Mouse (Mus musculus) hindbrain, embryonic 12.5 days (tissue): ENCODE measurements around the gene Pex5. TPM values are rescaled to one million over a fixed set of nuclear protein-coding genes. Genes with fewer than 3 reads are reported as not detected.
"Not testable (repeated sequence)": the region's sequence is repeated elsewhere in the genome, so short reads cannot be mapped to it uniquely, and the experiment has no call there.

Source experiments
- ATAC-seq: fragments of 200-750 bp; cut with Nextera tagmentation; 2 replicates; pipeline ENCODE4 v1.8.0; 2017; ENCODE audit warnings: moderate TSS enrichment; ENCODE audit not compliant: low FRiP score
- H3K27ac ChIP-seq: fragments of 300-500 bp; sonication (generic); 2 replicates; pipeline ENCODE4 v1.5.1; 2016; ENCODE audit warnings: mild to moderate bottlenecking
- H3K27me3 ChIP-seq: fragments of 300-500 bp; sonication (generic); 2 replicates; pipeline ENCODE4 v1.6.1; 2016; ENCODE audit warnings: mild to moderate bottlenecking
- H3K36me3 ChIP-seq: fragments of 300-500 bp; sonication (generic); 2 replicates; pipeline ENCODE4 v1.6.1; 2016; ENCODE audit warnings: mild to moderate bottlenecking
- H3K4me1 ChIP-seq: fragments of 300-500 bp; sonication (generic); 2 replicates; pipeline ENCODE4 v1.6.1; 2016
- H3K4me2 ChIP-seq: fragments of 300-500 bp; sonication (generic); replicated peaks from 2 replicates; pipeline ENCODE4 v1.6.1; 2016; ENCODE audit warnings: mild to moderate bottlenecking
- H3K4me3 ChIP-seq: fragments of 300-500 bp; sonication (generic); 2 replicates; pipeline ENCODE4 v1.5.1; 2016; ENCODE audit warnings: mild to moderate bottlenecking
- H3K9ac ChIP-seq: fragments of 300-500 bp; sonication (generic); 2 replicates; pipeline ENCODE4 v1.6.1; 2016; ENCODE audit warnings: mild to moderate bottlenecking, moderate library complexity
- H3K9me3 ChIP-seq: fragments of 300-500 bp; sonication (generic); replicated peaks from 2 replicates; pipeline ENCODE4 v1.6.1; 2016; ENCODE audit warnings: mild to moderate bottlenecking
- WGBS: fragments of 180-500 bp; shearing (Covaris S2); methylation state at CpG from one replicate; pipeline ENCODE4 v1.1.7; 2016; 5-methylcytosine and 5-hydroxymethylcytosine counted together
- polyA plus RNA-seq: library from polyadenylated mRNA; unstranded; fragments of >200 nt; fragmentation: Nextera tagmentation; extraction: Ambion mirVana; gene quantifications from 2 replicates; pipeline ENCODE4 v1.2.1, GENCODE M21; 2016

Pex5 gene
- polyA plus RNA-seq, 1 experiment from 2014 or later = 68.3 TPM

DNA sequence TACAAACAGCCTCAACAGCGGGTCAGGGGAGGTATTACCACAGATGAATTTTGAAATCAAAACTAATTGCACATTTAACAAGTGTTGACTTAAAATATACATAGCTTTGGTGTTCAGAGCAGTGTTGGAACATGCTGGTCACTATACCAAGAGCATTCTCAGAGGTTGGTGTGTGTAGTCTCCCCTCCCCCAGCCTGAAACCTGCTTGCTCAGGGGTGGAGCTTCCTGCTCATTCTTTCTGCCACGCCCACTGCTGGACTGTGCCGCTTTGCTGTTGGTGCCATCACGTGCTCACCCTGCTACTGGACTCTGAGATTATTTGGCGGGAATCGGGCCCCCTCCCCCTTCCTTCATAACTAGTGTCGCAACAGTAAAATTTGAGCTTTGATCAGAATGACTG lies 10.2 kb upstream of the Pex5 start:
- not testable (repeated sequence) for H3K9ac ChIP-seq, H3K27ac ChIP-seq, H3K4me3 ChIP-seq, H3K9me3 ChIP-seq, ATAC-seq, H3K27me3 ChIP-seq, H3K36me3 ChIP-seq, H3K4me2 ChIP-seq, H3K4me1 ChIP-seq
- WGBS = 53% methylated on average over 7 of the region's 7 CpGs

DNA sequence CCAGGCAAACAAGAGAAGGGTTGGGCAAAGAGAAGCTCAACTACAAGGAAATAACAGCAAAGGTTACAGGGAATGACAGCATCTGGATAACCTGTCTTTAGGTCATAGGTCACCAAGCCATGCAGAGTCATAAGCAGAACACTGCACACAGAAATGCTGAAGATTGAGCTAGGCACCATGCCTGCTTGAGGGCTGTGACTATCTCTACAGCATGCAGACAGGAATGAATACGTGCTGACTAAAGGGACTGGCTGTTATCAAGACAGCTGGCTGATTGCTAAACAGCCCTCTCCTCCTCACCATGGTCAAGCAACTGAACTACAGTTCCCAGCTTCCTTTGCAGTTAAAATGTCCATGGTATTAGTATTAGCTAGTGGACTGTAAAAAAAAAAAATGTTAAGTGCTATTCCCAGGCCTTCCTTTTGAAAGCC lies 9.2 kb upstream of the Pex5 start:
- no peaks in the 10 kb centered on the region for H3K4me1 ChIP-seq
- H3K27ac ChIP-seq = no peak overlapping the region
- ATAC-seq = no peak
- H3K27me3 ChIP-seq = no peaks in the 10 kb centered on the region
- no peaks in the 10 kb centered on the region for H3K9me3 ChIP-seq
- no peak overlapping the region for H3K4me2 ChIP-seq
- WGBS = 50% methylated on average over 1 of the region's 1 CpGs
- H3K9ac ChIP-seq = no peak overlapping the region
- H3K36me3 ChIP-seq = no peaks in the 10 kb centered on the region
- no peak overlapping the region for H3K4me3 ChIP-seq

DNA sequence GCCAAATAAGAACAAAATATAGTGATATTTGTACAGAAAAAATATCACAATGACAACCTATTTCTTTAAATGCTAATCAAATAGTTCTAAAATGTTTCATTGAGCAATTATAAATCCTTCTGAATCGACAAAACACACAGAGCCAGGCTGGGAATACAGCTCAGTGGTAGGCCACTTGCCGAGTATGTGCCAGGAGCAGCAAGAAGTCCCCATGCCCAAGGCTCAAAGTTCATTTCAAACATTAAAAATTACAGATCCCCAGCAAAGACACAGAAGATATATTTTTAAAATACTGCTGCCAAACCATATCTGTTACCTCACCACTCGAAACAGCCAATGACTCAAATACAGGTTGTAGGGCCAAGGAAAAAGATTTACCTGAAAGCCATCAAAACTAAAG lies 3.8 kb upstream of the Pex5 start:
- H3K4me1 ChIP-seq = peaks cover 8% of the 10 kb centered on the region
- WGBS = 86% methylated on average over 3 of the region's 3 CpGs
- H3K27me3 ChIP-seq = no peaks in the 10 kb centered on the region
- no peaks in the 10 kb centered on the region for H3K36me3 ChIP-seq
- no peak overlapping the region for H3K27ac ChIP-seq
- H3K9ac ChIP-seq = no peak overlapping the region
- no peak for ATAC-seq
- H3K4me3 ChIP-seq = no peak overlapping the region
- H3K4me2 ChIP-seq = no peak overlapping the region
- no peaks in the 10 kb centered on the region for H3K9me3 ChIP-seq

DNA sequence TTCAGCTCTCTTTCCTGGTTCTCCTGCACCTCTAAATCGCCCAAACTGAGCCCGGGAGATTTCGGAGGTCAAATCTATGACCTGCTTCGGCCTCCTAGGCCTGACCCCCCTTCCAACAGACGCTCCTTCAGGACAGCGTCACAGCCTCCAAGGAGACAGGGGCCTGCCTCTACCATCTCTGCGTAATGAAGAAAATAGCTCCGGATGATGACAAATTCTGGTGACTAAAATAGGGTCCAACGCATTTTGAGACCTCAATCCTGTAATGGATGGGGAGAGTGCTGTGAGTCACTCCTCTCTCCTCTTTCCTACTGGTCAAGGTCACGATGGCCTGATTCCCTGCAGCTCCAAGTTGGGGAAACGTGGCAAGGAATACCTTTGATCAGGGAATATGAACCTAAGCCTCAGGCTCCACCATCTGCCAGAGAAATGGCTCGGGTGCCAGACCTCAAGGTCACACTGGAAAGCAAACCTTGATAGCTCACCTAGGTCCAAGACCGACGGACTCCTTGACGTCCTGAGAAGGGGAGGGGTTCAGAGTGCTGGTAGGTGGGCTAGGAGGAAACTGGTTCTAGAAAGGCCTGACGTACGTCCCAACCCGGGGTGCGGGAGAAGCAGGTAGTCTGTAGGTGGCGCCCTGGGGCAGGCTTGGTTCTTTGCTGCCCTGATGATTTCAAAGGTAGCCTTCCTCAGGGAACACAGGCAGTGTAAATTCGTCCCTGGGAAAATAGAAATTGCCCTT lies 651 bp upstream of the Pex5 start:
- H3K9me3 ChIP-seq = no peaks in the 10 kb centered on the region
- H3K36me3 ChIP-seq = peaks cover 13% of the 10 kb centered on the region; the same call in 1 of the 2 replicates
- peak; percentile 74 for ATAC-seq
- H3K4me1 ChIP-seq = peaks cover 14% of the 10 kb centered on the region
- H3K27ac ChIP-seq = peak overlapping the region; percentile 30
- peak overlapping the region; percentile 92 for H3K4me3 ChIP-seq
- H3K4me2 ChIP-seq = peak overlapping the region; percentile 72
- peak overlapping the region; percentile 60 for H3K9ac ChIP-seq
- H3K27me3 ChIP-seq = no peaks in the 10 kb centered on the region
- whole genome bisulfite sequencing = 2% methylated on average over 21 of the region's 21 CpGs

DNA sequence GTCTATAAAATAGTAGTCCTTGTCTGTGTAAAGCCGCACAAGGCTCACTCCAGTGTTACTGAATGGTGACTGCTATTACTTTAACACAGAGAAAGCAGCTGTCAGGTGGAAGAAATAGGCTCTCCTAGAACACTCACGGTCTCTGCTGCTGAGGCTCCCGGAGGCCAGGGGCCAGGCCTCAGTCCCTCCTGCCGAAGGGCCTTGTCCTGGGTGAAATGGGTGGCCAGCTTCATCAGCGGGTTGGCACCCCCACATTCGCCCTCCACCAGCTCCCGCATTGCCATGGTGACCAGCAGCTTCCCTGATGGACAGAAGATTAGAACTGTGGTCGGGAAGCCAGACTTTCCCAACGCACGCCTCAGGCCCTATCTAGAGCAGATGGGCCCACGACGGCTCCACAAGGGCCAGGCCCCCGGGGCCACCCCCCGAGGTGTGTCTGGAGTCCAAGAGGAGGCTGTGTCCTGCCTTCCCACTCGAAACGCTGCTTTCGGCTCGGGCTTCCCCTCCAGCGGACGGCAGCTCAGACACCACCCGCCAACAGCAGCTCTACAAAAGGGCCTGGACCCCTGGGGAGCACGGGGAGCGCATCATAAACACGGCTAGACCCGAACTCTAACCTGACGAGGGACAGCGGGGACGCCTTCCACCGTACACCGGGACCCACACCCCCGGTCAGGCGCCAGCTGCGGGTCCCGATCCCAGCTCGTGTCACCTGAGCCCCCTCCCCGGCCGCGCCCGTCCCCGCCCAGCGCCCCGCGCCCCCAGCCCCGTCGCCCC lies 529 bp downstream of the Pex5 start:
- peaks cover 14% of the 10 kb centered on the region for H3K4me1 ChIP-seq
- H3K4me2 ChIP-seq = peak overlapping the region; percentile 72
- ATAC-seq = peak; percentile 77
- H3K9ac ChIP-seq = peak overlapping the region; percentile 85
- H3K36me3 ChIP-seq = peaks cover 13% of the 10 kb centered on the region; the same call in 1 of the 2 replicates
- no peaks in the 10 kb centered on the region for H3K9me3 ChIP-seq
- H3K27me3 ChIP-seq = no peaks in the 10 kb centered on the region
- peak overlapping the region; percentile 78 for H3K27ac ChIP-seq
- H3K4me3 ChIP-seq = peak overlapping the region; percentile 92
- 3% methylated on average over 38 of the region's 45 CpGs for WGBS

DNA sequence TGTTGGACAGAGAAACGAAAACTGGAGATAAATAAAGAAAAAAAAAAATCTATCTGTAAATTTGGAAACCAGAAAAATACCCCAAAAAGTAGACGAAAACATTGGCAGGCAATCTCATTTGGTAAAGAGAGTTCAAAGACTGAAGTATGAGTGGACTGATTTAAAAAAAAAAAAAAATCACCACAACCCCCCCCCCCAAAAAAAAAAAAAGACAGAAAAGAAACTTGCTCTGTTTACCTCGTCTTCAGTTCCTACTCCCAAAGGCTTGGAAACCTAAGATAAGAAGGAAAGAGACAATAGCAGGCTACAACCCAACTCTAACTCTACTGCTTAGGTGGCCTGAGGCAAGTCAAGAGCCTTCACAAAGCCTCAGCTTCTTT lies 1.1 kb downstream of the Pex5 start:
- Histone ChIP-seq H3K9me3 (no peaks in the 10 kb centered on the region), H3K4me2 (peak overlapping the region; percentile 72), H3K36me3 (peaks cover 18% of the 10 kb centered on the region; the same call in 1 of the 2 replicates), H3K4me3 (peak overlapping the region; percentile 92), H3K27ac (peak overlapping the region; percentile 78), H3K4me1 (peaks cover 14% of the 10 kb centered on the region), H3K27me3 (no peaks in the 10 kb centered on the region), H3K9ac (peak overlapping the region; percentile 85)
- 69% methylated on average over 3 of the region's 3 CpGs for WGBS
- ATAC-seq = no peak

DNA sequence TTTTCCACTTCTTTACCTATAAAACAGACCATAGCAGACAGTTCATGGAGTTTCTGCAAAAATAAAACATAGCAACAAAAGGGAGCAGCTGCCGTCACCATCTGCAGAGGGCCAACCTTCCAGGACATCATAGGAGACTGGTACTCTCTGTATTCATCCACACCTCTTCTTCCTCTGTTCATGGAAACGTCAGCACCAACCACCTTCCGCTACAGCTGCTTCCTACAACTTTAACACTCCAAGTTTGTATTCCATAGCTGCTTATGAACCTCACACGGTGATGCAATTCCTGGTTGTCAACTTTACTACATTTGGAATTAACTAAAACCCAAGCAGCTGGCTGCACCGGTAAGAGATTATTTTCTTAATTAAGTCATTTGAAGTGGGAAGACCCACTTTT lies 6.5 kb downstream of the Pex5 start:
- Histone ChIP-seq H3K4me3 (no peak overlapping the region), H3K9me3 (no peaks in the 10 kb centered on the region), H3K4me2 (no peak overlapping the region), H3K36me3 (peaks cover 59% of the 10 kb centered on the region), H3K27ac (no peak overlapping the region), H3K4me1 (peaks cover 3% of the 10 kb centered on the region), H3K9ac (no peak overlapping the region), H3K27me3 (no peaks in the 10 kb centered on the region)
- 90% methylated on average over 5 of the region's 5 CpGs for WGBS
- no peak for ATAC-seq

DNA sequence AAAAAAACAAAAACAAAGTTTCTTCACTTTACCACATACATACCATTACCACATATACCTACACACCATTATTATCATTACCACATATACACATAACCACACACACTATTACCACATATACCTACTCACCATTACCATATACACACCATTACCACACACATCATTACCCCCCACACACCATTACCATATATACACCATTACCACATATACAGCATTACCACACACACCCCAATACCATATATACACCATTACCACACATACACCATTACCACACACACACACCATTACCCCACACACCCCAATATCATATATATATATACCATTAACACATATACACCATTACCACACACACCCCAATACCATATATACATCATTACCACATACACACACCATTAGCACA lies 7.7 kb downstream of the Pex5 start:
- no peak overlapping the region for H3K9ac ChIP-seq
- peaks cover 66% of the 10 kb centered on the region for H3K36me3 ChIP-seq
- no peaks in the 10 kb centered on the region for H3K9me3 ChIP-seq
- no peaks in the 10 kb centered on the region for H3K4me1 ChIP-seq
- H3K27me3 ChIP-seq = no peaks in the 10 kb centered on the region
- ATAC-seq = peak; percentile 44; the same call in 1 of the 2 replicates
- no peak overlapping the region for H3K4me3 ChIP-seq
- H3K27ac ChIP-seq = no peak overlapping the region
- no peak overlapping the region for H3K4me2 ChIP-seq

DNA sequence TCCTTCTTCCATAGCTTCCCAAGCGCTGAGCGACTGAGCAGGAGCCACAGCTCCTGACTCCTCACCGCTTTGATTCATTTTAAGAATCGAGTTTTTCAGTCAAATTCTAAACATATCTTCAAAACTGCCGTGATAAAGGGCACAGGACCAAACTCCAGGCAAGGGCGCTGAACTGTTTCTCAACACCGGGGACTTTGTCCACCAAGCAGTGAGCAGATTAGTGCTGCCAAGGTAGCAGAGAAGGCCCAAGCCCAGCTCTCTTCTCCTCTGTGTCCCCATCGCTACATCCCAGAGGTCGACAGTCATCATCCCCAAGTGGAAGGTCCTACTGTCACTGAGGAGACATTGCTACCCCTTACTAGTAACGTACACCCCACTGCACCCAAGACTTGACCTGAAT lies 8.5 kb downstream of the Pex5 start:
- peaks cover 70% of the 10 kb centered on the region for H3K36me3 ChIP-seq
- no peak overlapping the region for H3K27ac ChIP-seq
- 91% methylated on average over 10 of the region's 10 CpGs for WGBS
- no peaks in the 10 kb centered on the region for H3K27me3 ChIP-seq
- no peaks in the 10 kb centered on the region for H3K9me3 ChIP-seq
- H3K4me1 ChIP-seq = no peaks in the 10 kb centered on the region
- no peak overlapping the region for H3K9ac ChIP-seq
- H3K4me3 ChIP-seq = no peak overlapping the region
- no peak for ATAC-seq
- no peak overlapping the region for H3K4me2 ChIP-seq

DNA sequence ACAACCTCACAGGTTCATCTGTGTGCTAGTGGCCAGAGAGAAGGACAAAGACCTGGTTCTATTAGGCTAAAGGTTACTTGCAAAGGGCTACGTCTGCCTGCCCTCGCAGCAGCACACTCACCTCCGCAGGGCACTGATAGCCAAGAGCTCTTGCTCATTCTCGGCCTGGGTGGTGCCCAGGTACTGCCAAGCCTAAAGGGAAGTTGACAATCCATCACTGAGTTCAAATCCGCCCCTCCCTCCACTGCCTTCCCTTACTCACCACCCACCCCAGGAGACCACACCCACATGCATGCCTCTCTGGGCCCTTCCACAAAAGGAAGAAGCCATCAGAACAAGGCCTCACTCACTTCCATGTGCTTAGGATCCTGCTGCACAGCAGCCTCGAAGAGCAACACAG lies 15.1 kb downstream of the Pex5 start:
- WGBS = 94% methylated on average over 6 of the region's 6 CpGs
- Histone ChIP-seq H3K27ac (no peak overlapping the region), H3K27me3 (no peaks in the 10 kb centered on the region), H3K4me3 (no peak overlapping the region), H3K4me2 (no peak overlapping the region), H3K36me3 (peaks cover 85% of the 10 kb centered on the region), H3K9me3 (no peaks in the 10 kb centered on the region), H3K9ac (no peak overlapping the region), H3K4me1 (no peaks in the 10 kb centered on the region)
- no peak for ATAC-seq

DNA sequence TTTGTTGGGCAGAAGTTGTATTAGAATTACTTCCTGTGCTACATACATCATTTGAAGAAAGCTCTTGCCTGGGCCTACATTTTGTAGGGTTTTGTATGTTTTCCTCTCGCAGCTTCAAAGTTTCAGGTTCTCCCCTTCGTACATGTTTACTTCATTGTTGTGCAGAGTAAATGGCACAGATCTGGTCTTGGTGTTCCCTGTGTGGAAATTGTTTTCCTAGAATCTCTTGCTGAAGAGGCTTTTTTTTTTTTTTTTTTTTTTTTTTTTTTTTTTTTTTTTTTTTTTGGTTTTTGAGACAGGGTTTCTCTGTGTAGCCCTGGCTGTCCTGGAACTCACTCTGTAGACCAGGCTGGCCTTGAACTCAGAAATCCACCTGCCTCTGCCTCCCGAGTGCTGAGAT lies 19.9 kb downstream of the Pex5 start:
- H3K27me3 ChIP-seq, H3K4me2 ChIP-seq, H3K4me3 ChIP-seq, H3K4me1 ChIP-seq, H3K9me3 ChIP-seq, ATAC-seq, H3K27ac ChIP-seq, H3K9ac ChIP-seq: not testable (repeated sequence)
- WGBS = 94% methylated on average over 3 of the region's 3 CpGs
- peaks cover 41% of the 10 kb centered on the region for H3K36me3 ChIP-seq

DNA sequence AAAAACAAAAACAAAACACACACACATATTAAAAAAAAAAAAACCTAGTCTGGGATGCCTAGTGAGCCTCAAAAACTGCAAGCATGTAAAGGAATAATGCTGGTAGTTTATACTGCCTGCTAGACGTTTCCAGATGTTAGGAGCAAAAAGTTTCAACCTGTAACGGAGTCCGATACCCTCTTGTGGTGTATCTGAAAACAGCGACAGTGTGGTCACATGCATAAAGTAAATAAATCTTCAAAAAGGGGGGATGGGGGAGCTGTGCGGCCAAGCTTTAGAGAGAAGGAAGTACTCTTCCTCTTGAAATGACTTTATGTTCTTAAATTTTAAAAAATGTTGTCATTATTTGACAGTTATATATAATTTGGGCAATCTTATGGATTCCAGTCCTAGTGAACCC lies 34.7 kb downstream of the Pex5 start:
- Histone ChIP-seq H3K4me1 (no peaks in the 10 kb centered on the region), H3K4me3 (no peak overlapping the region), H3K9ac (no peak overlapping the region), H3K36me3 (no peaks in the 10 kb centered on the region), H3K4me2 (no peak overlapping the region), H3K9me3 (no peaks in the 10 kb centered on the region; the same call in 1 of the 2 replicates), H3K27me3 (no peaks in the 10 kb centered on the region), H3K27ac (no peak overlapping the region)
- ATAC-seq = no peak
- 64% methylated on average over 5 of the region's 5 CpGs for WGBS

DNA sequence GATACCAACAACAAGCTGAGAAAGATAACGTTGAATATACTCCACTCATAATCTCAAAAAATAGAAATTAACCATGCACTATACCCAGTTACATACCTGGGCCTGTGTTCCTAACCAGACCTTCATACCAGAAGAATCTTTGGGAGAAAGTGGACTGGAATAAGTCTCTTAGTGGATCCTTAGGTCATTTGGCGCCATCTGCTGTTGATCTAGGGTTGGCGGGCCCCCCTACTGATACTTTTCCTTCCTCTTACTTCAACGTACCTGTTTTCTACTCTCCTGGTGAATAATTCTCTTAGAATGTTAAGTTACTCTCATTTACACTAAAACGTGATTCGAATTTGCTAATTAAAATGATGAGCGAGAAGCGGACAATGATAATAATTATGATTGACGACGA lies 35.5 kb downstream of the Pex5 start:
- Histone ChIP-seq H3K9ac (no peak overlapping the region), H3K27me3 (no peaks in the 10 kb centered on the region), H3K9me3 (no peaks in the 10 kb centered on the region), H3K4me3 (no peak overlapping the region), H3K4me1 (no peaks in the 10 kb centered on the region), H3K27ac (no peak overlapping the region), H3K4me2 (no peak overlapping the region), H3K36me3 (no peaks in the 10 kb centered on the region)
- ATAC-seq = no peak
- 33% methylated on average over 10 of the region's 10 CpGs for WGBS
